Mouse (Mus musculus) embryo, embryonic 11 days (tissue): ENCODE data around the gene Rabgap1.

Source experiments
- DNase-seq: peaks from one replicate; pipeline ENCODE4 v3.0.0-alpha.2; 2015

Gene Rabgap1

DNA sequence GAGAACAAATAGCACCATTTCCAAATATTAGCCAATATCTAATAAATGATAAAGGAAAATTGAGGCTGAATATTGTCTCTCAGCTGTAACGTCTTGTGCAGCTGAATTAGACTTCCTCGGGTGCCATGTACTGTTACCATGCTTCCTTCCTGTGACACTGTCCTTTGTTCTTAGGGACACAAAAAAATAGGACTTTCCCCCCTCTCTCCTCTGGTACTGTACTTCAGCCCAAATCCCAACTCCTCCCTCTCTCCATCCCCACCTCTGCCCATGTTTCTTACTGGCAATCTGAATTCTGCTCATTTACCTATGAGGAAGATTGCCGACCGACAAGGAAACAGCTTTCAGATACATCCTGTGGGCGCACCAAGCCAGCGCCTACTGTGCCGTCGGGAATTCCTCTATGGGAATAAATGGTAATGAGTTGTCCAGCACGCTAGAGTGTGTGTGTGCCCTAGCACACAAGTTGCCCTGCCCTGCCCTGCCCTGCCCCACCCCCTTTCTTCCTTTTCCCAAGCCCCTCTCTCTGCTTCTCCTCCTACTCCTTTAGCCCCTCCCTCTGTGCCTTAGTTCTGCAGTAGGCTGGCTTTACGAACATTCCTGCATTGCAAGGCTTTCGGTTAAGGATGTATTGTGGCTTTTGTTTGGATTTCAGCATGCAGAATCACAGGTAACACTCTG is 73.1 kb downstream of the Rabgap1 start, which contains the start of gene Gpr21:
Gene Gpr21 (plus strand): TSS at position 303 of the 681 bp plus-strand sequence.
- DNase-seq, result peak; percentile 45

DNA sequence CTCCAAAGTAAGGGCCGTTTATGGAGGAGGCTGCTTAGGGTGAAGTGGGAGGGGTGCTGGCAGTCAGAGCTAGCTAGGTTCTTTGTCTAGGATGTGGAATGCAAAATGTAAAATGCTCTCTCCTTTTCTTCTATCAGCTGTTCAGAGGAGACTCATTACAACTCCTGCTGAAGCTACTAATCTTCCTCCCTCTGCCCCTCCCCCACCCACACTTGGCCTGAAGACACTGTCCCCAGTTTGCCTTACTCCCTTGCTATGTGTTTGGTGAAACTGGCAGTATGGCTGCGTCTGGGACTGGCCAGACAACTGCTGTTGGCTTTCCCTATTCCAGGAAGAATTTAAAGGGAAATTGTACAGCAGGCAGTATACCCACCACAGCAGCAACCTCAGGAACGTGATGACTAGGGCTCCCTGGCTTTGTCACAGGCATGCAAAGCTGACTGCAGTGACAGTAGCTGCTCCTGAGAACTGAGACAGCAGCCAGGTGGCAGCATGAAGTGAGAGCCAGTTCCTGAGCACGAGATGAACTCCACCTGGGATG is 73.9 kb downstream of the Rabgap1 start:
- peak; percentile 21 for DNase-seq

GRCm38 (mm10) chr2:37518561-37519285 is 75.6 kb downstream of the Rabgap1 start:
- no peak for DNase-seq

GRCm38 (mm10) chr2:37519286-37519640 is 76.2 kb downstream of the Rabgap1 start:
- no peak for DNase-seq

GRCm38 (mm10) chr2:37527587-37527986 is 84.5 kb downstream of the Rabgap1 start:
- DNase-seq, result no peak

DNA sequence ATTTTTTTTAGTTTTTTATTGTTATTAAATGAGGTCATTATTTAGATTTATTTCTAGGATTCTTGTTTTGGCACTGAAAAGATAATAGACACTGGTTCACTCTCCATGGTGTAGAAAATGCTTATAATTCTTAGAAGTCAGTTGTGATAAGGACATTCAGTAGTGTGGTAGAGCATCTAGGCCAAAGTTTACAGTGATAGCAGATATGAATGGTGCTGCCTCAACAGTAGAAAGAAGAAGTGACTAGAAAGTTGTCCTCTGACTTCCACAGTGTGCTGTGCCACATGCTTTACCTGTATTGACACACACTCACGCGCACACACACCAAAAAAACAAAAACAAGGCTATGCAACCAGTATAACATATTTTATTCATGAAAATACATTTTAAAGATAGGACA is 86.3 kb downstream of the Rabgap1 start:
- DNase-seq, result no peak

DNA sequence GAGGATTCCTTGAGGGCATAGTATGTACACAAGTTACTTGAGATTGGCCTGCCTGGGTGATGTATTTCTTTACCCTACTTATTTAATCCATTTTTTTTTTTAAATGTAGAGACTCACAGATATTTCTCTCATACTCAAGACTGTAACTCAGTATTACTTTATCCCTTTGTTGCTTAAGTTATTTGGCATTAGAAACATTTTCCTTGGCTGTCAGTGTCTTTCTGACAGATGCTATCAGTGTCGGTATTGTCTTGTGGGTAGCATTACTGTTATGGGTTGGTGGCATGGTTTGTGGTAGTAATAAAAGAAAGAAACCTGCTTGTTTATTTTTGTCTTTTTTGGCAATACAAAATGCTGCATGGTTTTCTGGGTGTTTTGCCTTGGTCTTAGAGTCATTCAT is 87.7 kb downstream of the Rabgap1 start:
- DNase-seq, result no peak

DNA sequence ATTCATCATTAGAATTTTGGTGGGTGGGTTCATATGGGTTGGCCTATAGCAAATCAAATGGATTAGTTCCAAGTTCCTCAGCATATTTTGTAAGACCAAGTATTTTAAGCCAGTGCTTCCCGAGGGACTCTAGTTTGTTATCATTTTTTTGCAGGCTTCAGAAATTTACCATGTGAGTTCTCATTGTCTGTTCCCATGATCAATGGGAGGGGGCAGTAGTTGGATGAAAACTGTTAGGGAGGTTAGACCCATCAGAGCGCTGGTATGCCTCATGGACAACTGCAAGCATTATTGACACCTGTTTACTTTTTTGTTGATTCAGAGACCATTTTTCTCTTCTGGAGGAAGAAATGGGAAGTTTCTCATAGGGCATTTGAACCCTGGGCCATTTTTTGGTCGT is 88.6 kb downstream of the Rabgap1 start:
- DNase-seq, result no peak

GRCm38 (mm10) chr2:37549346-37550012 is 106.4 kb downstream of the Rabgap1 start:
- DNase-seq, result no peak

DNA sequence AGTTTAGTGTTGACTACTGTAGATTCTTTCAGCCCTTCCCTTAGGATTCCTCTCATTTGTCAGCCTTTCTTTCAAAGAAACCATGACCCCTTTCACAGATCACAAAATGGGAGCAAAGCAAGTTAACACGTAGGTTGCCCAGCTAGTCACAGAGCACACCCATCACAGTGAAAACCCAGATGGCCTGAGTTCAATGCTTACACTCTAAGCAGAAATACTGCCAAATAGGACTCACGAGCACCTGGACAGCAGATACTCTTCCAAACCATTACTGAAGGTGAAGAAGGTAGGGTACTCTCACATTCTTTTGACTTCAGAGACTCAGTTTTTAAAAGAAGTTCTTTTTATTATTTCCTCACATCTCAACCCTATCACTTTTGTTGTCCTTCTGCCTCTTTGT is 113.3 kb downstream of the Rabgap1 start:
- no peak for DNase-seq

DNA sequence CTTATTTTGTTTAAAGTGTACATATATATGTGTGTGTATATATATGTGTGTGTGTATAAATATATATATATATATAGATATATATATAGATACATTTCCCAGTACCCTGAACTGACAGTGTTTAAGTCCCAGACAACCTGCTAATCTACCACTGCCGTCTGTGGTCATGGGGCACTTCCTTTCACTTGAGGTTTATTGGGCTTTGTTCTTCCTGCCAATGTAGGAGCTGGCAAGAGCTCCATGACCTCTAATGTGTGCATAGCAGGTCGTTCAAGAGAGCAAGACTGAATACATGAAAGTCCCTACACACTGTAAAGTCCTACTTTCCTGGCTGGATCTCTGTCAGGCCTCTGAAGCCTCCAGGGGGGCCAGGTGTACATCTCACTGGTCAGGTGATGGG is 122.5 kb downstream of the Rabgap1 start:
- DNase-seq, result no peak

GRCm38 (mm10) chr2:37566035-37566434 is 123.0 kb downstream of the Rabgap1 start:
- DNase-seq, result no peak

- DNase-seq, result no peak
These were observed 126.8 kb downstream of the Rabgap1 start for GRCm38 (mm10) chr2:37569888-37570287.

DNA sequence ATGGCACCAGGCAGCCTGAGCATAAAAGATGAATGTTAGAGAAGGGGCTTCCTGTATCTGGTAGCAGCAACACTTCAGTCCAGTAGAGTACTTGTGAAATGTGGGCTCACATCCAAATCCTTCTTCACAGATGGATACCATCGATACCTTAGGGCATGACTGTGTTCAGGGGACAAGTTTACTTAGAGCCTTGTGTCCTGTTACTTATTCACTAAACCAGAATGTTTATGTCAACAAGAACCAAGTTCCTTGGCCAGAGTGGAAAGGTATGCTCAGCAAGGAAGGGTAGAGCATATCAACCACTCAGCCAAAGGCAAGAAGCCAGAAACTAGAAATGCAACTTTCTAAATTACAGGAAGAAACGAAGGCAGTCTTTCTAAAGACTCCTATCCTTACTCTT is 127.6 kb downstream of the Rabgap1 start:
- DNase-seq, result no peak

- DNase-seq, result no peak
These were observed 129.1 kb downstream of the Rabgap1 start for GRCm38 (mm10) chr2:37572141-37572540.

DNA sequence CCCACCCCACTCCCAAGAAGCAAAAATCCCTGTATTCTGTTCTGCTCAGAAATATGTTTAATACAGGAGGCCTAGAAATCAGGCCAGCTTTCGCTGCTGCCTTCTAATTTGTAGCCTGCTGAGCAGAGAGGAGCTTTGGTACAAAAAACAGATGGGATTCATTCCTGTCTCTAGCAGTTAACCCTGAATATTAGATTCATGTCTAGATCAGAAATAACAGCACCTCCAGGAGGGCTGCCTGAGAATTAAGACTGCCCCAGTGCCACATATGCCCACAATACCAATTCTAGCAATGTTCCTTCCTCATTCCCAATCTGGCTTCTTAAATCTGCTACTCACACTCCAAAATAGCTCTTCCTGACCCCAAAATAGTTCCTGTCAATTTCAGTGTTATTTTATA is 133.6 kb downstream of the Rabgap1 start:
- DNase-seq, result no peak

GRCm38 (mm10) chr2:37578185-37578584 is 135.1 kb downstream of the Rabgap1 start:
- DNase-seq, result no peak

DNA sequence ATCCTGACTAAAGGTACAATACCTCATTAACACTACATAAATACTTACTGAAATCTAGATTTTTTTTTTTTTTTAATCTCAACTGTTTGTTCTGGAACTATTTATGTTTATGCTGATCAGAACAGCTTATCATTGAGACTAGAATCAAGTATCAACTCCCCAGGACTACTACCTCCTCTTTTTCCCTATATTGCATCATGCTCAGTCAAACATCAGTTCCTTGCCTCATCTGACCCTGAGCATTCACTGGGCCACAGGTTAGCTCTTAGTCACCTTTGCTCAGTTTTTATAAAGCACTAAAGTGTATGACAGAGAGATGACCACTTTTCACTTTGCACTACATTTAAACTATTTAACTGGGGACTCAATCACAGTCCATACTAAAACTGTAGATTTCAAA is 144.8 kb downstream of the Rabgap1 start:
- DNase-seq, result no peak
